Mouse (Mus musculus): ENCODE results near the gene Pik3c2g. TPM values are rescaled to one million over a fixed set of nuclear protein-coding genes. Genes with fewer than 3 reads are reported as not detected.

Gene Pik3c2g
- total and polyA plus RNA-seq, 3 experiments = not detected

DNA sequence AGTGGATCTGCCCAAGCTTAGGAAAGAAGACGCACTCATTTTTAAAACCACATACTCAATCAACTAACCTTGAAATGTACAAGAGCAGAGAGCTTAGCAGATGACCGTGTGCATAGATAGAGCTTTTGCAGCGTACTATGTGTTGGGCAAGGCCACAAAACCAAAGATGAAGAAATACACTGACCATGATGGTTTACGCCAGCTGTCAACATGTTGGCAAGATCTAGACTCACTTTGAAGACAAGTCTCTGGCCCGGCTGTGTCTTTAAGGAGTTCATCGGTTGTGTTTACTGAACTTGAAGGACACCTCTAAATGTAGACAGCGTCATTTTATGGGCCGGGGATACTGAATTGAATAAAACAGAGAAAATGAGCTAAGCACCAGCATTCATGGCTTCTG lies 254.3 kb downstream of the Pik3c2g start:
- no peak overlapping the region for H3K27ac ChIP-seq
- 87% methylated on average over 8 of the region's 8 CpGs for WGBS
- DNase-seq = no peak
- TF ChIP-seq POLR2A (IDR thresholded peaks at IDR 0.05; ENCODE audit: insufficient read depth, low read depth, low read length) = no peak
- no peak overlapping the region for H3K9ac ChIP-seq (ENCODE audit: low read depth, low read length)
- no peaks in the 10 kb centered on the region for H3K79me2 ChIP-seq (replicated peaks; ENCODE audit: control insufficient read depth, insufficient read depth, low read length)
- intact Hi-C loops (cut with DNase I) = no loop called here
- no peaks in the 10 kb centered on the region for H3K27me3 ChIP-seq (ENCODE audit: control insufficient read depth, insufficient read depth, low read length)
- no peaks in the 10 kb centered on the region for H3K36me3 ChIP-seq (ENCODE audit: control insufficient read depth, insufficient read depth, low read length)
- no peaks in the 10 kb centered on the region for H3K4me1 ChIP-seq (ENCODE audit: control insufficient read depth, insufficient read depth, low read length)
- H3K4me3 ChIP-seq = no peak overlapping the region

GRCm38 (mm10) chr6:139842626-139843025 lies 255.6 kb downstream of the Pik3c2g start:
- H3K4me3 ChIP-seq = no peak overlapping the region
- H3K9ac ChIP-seq (ENCODE audit: low read depth, low read length) = no peak overlapping the region
- intact Hi-C loops (cut with DNase I) = no loop called here
- TF ChIP-seq POLR2A (IDR thresholded peaks at IDR 0.05; ENCODE audit: insufficient read depth, low read depth, low read length) (no peak), CTCF (IDR thresholded peaks at IDR 0.05) (no peak), EP300 (IDR thresholded peaks at IDR 0.05; ENCODE audit: insufficient read depth, low read depth, low read length) (no peak)
- no peaks in the 10 kb centered on the region for H3K27me3 ChIP-seq (ENCODE audit: control insufficient read depth, insufficient read depth, low read length)
- no peak overlapping the region for H3K27ac ChIP-seq
- no peak for DNase-seq
- no peaks in the 10 kb centered on the region for H3K36me3 ChIP-seq (ENCODE audit: control insufficient read depth, insufficient read depth, low read length)
- no peaks in the 10 kb centered on the region for H3K79me2 ChIP-seq (replicated peaks; ENCODE audit: control insufficient read depth, insufficient read depth, low read length)
- no peaks in the 10 kb centered on the region for H3K4me1 ChIP-seq (ENCODE audit: control insufficient read depth, insufficient read depth, low read length)
- 88% methylated on average over 1 of the region's 1 CpGs for WGBS

DNA sequence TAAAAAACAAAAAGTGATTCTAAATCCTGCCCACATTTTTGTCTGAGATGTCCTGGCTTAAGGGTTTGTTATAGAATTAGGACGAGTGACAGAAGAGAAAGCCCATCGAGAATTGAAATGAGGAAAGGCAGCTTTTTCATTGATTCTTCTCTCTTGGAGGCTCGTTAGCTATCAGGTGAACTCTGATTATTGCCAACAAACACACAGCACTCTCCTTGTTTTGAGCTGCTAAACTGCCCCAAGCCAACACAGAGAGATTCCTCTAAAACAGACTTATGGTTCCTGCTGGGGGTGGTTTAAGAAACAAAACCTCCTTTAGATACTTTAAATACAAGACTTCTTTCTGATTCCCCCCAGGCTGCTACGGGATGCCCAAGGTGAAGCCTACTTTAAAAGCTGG lies 256.5 kb downstream of the Pik3c2g start:
- no peak for DNase-seq

DNA sequence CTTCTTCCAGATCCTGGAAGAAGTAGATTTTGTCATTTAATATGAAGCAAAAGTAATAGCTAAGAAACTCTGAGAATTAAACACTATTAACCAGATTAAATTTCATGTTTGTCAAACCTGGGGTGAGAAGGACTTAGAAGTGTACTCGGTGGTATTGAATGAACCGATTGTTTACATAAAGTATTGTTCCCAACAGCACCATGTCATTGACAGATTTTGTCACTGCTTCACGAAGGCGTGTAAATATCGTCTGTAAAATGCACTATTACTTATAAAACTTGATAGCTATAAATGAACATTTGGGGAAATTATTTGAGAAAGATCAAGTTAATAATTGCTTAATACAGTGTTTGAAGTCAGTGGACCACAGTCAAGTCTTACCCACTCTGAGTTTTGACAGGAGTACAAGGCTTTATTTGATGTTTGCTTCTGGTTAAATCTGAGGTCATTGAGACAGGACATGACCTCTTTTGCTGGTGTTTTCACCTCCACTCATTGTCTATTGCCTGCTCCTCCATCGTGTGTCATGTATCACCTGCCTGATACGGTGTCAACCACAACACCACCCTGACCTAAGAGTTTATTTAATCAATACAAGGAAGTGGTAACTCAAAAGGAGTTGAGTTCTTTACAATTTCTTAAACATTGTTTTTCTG lies 260.0 kb downstream of the Pik3c2g start:
- Histone ChIP-seq H3K4me3 (no peak overlapping the region), H3K79me2 (replicated peaks; ENCODE audit: control insufficient read depth, insufficient read depth, low read length) (no peaks in the 10 kb centered on the region), H3K36me3 (ENCODE audit: control insufficient read depth, insufficient read depth, low read length) (no peaks in the 10 kb centered on the region), H3K27ac (no peak overlapping the region), H3K27me3 (ENCODE audit: control insufficient read depth, insufficient read depth, low read length) (no peaks in the 10 kb centered on the region), H3K4me1 (ENCODE audit: control insufficient read depth, insufficient read depth, low read length) (no peaks in the 10 kb centered on the region), H3K9ac (ENCODE audit: low read depth, low read length) (no peak overlapping the region)
- DNase-seq = no peak
- intact Hi-C loops (cut with DNase I) = no loop called here
- 81% methylated on average over 7 of the region's 7 CpGs for WGBS
- TF ChIP-seq POLR2A (IDR thresholded peaks at IDR 0.05; ENCODE audit: insufficient read depth, low read depth, low read length) (no peak), EP300 (IDR thresholded peaks at IDR 0.05; ENCODE audit: insufficient read depth, low read depth, low read length) (no peak), CTCF (IDR thresholded peaks at IDR 0.05) (no peak)

More for the DNA sequence above, 256.5 kb downstream of the Pik3c2g start:
- TF ChIP-seq CTCF (IDR thresholded peaks at IDR 0.05) (no peak), POLR2A (IDR thresholded peaks at IDR 0.05; ENCODE audit: insufficient read depth, low read depth, low read length) (no peak), EP300 (IDR thresholded peaks at IDR 0.05; ENCODE audit: insufficient read depth, low read depth, low read length) (no peak)
- no peaks in the 10 kb centered on the region for H3K4me1 ChIP-seq (ENCODE audit: control insufficient read depth, insufficient read depth, low read length)
- WGBS = 57% methylated on average over 4 of the region's 4 CpGs
- no peak overlapping the region for H3K4me3 ChIP-seq
- no peak overlapping the region for H3K27ac ChIP-seq
- H3K79me2 ChIP-seq (replicated peaks; ENCODE audit: control insufficient read depth, insufficient read depth, low read length) = no peaks in the 10 kb centered on the region
- intact Hi-C loops (cut with DNase I) = no loop called here
- no peak overlapping the region for H3K9ac ChIP-seq (ENCODE audit: low read depth, low read length)
- H3K36me3 ChIP-seq (ENCODE audit: control insufficient read depth, insufficient read depth, low read length) = no peaks in the 10 kb centered on the region
- H3K27me3 ChIP-seq (ENCODE audit: control insufficient read depth, insufficient read depth, low read length) = no peaks in the 10 kb centered on the region

DNA sequence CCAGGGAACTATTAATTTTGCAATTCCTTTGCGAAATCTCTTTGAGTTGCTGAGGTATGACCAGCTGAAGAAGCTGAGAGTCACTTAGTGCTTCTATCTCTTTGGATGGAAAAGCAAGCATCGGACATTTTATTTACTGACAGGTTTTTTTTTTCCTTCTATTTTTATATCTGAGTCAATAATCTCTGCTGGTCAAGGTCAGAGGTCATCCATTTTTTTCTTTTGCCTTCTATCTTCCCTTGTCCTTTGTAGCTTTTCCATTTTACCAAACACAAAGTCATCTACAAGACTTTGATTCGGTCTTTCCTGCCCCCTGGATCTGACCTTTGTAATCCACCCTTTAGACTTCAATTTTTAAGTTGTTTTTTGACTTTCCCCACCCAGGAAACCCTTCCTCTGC lies 262.9 kb downstream of the Pik3c2g start:
- Histone ChIP-seq H3K27ac (no peak overlapping the region), H3K4me1 (ENCODE audit: control insufficient read depth, insufficient read depth, low read length) (no peaks in the 10 kb centered on the region), H3K9ac (ENCODE audit: low read depth, low read length) (no peak overlapping the region), H3K36me3 (ENCODE audit: control insufficient read depth, insufficient read depth, low read length) (no peaks in the 10 kb centered on the region), H3K27me3 (ENCODE audit: control insufficient read depth, insufficient read depth, low read length) (no peaks in the 10 kb centered on the region), H3K4me3 (no peak overlapping the region), H3K79me2 (replicated peaks; ENCODE audit: control insufficient read depth, insufficient read depth, low read length) (no peaks in the 10 kb centered on the region; the same call in 1 of the 2 replicates)
- 64% methylated on average over 3 of the region's 3 CpGs for WGBS
- no peak for TF ChIP-seq POLR2A (IDR thresholded peaks at IDR 0.05; ENCODE audit: insufficient read depth, low read depth, low read length)
- TF ChIP-seq CTCF (IDR thresholded peaks at IDR 0.05) = no peak
- no peak for TF ChIP-seq EP300 (IDR thresholded peaks at IDR 0.05; ENCODE audit: insufficient read depth, low read depth, low read length)
- intact Hi-C loops (cut with DNase I) = no loop called here
- no peak for DNase-seq

DNA sequence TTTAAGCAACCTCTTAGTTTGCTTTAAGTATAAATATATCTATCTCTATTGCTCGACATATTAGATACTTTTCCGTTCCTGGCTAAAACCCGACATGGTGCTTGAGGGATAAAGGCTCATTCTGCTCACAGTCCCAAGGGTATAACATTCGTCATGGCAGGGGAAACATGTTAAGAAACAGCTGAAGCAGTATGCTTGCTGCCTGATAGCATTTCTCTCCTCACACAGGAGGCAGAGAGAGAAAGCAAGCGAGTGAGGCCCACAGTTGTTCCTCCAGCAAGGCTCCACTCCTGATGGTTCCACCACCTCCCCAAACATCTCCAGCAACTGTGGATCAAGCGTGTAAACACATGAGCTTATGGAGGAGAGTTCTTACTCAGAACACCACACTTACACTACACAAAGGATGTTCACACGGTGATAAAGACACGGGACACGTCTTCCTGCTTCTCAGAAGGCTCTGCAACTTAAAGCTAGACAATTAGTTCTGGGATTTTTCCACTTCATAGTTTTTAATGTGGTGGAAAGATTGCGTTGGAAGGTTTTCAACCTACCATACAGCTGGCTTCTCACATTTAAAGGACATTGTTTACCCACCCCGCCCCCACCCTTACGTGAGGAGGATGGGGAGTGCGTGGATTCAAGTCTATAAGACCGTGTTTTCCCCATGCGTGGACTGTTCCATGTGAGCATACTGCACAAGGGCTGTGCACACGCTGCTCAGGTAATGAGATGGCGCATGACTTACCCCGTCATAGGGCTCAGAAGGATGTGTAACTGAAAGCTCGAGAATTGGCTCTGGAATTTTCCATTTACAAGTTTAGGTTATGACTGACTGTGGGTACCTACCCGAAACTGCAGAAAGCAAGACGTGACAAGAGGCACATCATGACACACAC lies 264.9 kb downstream of the Pik3c2g start:
- no peaks in the 10 kb centered on the region for H3K36me3 ChIP-seq (ENCODE audit: control insufficient read depth, insufficient read depth, low read length)
- 65% methylated on average over 21 of the region's 21 CpGs for WGBS
- no peaks in the 10 kb centered on the region for H3K4me1 ChIP-seq (ENCODE audit: control insufficient read depth, insufficient read depth, low read length)
- H3K27ac ChIP-seq = no peak overlapping the region
- no peak for TF ChIP-seq EP300 (IDR thresholded peaks at IDR 0.05; ENCODE audit: insufficient read depth, low read depth, low read length)
- no peak for TF ChIP-seq CTCF (IDR thresholded peaks at IDR 0.05)
- TF ChIP-seq POLR2A (IDR thresholded peaks at IDR 0.05; ENCODE audit: insufficient read depth, low read depth, low read length) = no peak
- H3K4me3 ChIP-seq = no peak overlapping the region
- no peak overlapping the region for H3K9ac ChIP-seq (ENCODE audit: low read depth, low read length)
- intact Hi-C loops (cut with DNase I) = no loop called here
- no peaks in the 10 kb centered on the region; the same call in 1 of the 2 replicates for H3K79me2 ChIP-seq (replicated peaks; ENCODE audit: control insufficient read depth, insufficient read depth, low read length)
- H3K27me3 ChIP-seq (ENCODE audit: control insufficient read depth, insufficient read depth, low read length) = no peaks in the 10 kb centered on the region
- DNase-seq = no peak
